Mouse (Mus musculus) left cerebral cortex, postnatal 25 days (tissue): ENCODE data around the gene Ncf2. TPM values are rescaled to one million over a fixed set of nuclear protein-coding genes. Genes with fewer than 3 reads are reported as not detected.

Experiments
- DNase-seq, 2 experiments: peaks; one replicate each; pipeline ENCODE4 v3.0.0; 2022; ENCODE audit warnings: low spot score in 2 of 2, mixed read lengths in 1 of 2
- intact Hi-C: fragments of 180-260 bp; cut with DNase I; formaldehyde crosslinking; loops from one replicate; pipeline ENCODE4 v1.15.1; 2025
- total RNA-seq, 2 experiments: library from RNA; stranded (reverse); gene quantifications; 2 replicates each; pipeline ENCODE4 v1.2.3; 2021

Gene Ncf2
- total RNA-seq, 2 experiments from 2014 or later: 4.1 to 4.7 TPM

GRCm38 (mm10) chr1:152793495-152794130 is 6.4 kb upstream of the Ncf2 start:
- intact Hi-C loops: loop anchor here (5.0 kb wide), 2 partner anchors 44 to 109 kb away; partner anchors contain the start of gene Smg7
- no peak for DNase-seq

DNA sequence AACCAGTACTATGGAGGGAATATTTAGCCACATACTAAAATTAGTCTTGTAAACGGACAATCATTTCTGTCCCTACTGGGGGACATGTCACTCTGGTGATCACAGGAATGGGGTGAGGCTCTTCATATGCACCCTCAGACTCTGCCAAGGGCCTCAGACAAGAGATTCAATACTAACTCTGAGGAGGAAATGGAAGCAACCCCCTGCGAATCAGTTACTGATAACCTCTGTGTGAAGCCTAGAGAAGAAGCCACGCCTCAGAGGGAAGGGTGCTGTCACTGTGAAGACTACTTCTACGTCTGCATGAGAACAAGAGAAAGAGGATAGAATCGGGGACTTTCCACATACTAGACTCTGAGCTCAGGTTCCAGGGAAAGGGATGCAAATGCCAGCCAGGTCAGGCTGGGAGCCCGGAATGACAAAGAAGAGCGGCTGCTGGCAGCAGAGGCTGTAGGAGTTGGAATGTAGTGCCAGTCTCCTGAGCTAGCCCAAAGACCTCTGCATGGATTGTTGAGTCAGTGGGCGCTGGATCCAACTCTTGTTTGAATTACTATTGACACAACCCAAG is 4.2 kb upstream of the Ncf2 start:
- intact Hi-C loops: no loop called here
- no peak for DNase-seq

- no peak for DNase-seq
- intact Hi-C loops: no loop called here
Measured at GRCm38 (mm10) chr1:152796683-152797263, 3.2 kb upstream of the Ncf2 start.

DNA sequence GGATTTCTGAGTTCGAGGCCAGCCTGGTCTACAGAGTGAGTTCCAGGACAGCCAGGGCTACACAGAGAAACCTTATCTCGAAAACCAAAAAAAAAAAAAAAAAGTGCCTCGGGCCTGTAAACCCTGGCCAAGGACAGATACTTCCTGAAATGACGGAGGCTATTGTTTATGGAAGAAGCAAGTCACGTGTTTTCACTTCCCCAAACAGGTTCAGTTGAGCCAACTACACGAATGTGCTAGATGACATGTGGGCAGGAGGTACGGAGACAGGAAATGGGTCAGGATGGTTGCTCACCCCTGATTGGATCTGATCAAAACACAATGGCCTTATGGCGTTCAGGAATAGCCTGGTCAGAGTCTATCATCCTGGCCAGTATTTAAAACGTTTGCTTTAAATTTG is 1.9 kb upstream of the Ncf2 start:
- intact Hi-C loops: no loop called here
- no peak for DNase-seq

GRCm38 (mm10) chr1:152800633-152801176 is 711 bp downstream of the Ncf2 start:
- DNase-seq: no peak
- intact Hi-C loops: no loop called here

DNA sequence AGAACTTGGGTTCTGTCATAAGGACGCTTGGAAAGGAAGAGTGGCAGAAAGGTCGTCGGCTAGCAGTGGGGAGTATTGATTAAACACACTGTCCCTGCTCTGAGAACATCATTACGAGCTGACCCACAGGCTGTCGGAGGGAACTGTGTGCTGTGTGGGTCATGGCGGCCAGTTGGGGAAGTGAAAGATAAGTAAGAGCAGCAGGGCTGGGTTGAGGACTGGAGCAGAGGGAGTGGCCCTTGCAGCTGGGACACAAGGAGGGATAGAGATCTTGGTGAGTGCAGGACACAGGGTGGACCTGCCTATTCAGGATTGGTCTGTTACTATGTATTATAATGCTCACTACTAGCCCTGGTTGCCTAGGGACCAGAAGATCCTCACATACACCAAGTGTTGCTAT is 4.9 kb downstream of the Ncf2 start:
- intact Hi-C loops: no loop called here
- no peak for DNase-seq

DNA sequence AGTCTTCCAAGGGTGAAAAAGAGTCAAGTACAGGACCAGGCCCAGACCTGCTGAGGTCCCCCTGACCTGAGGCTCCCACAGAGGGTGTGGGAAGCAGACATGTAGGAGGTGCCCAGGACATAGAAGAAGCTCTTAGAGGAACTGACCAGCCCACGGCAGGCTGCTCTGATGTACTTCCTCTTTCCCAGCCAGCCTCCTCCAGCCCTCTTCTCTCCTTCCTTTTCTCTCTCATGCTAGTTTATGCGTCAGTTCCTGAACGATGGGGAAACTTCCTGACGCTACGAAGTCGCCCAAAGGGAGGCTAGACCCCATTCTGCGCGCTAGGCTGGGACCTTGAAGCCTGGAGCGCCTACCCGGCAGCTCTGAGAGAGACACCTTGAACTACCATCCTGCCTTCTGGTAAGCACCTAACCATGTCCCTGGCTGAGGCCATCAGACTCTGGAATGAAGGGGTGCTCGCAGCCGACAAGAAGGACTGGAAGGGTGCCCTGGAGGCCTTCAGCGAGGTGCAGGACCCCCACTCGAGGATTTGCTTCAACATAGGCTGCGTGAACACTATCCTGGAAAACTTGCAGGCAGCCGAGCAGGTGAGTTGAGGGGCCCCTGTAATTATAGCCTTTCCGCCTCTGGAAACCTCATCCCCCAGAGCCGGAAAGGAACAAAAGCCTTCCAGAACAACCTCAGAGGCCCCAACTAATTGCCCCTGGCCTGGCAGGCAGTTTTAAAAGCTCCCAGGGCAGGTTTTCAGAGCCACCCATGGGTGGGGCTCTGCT is 7.8 kb downstream of the Ncf2 start:
- intact Hi-C loops: no loop called here
- no peak for DNase-seq

- DNase-seq: no peak
- intact Hi-C loops: no loop called here
Measured at GRCm38 (mm10) chr1:152808392-152808680, 8.3 kb downstream of the Ncf2 start.

GRCm38 (mm10) chr1:152809541-152810252 is 9.7 kb downstream of the Ncf2 start:
- intact Hi-C loops: no loop called here
- no peak for DNase-seq

DNA sequence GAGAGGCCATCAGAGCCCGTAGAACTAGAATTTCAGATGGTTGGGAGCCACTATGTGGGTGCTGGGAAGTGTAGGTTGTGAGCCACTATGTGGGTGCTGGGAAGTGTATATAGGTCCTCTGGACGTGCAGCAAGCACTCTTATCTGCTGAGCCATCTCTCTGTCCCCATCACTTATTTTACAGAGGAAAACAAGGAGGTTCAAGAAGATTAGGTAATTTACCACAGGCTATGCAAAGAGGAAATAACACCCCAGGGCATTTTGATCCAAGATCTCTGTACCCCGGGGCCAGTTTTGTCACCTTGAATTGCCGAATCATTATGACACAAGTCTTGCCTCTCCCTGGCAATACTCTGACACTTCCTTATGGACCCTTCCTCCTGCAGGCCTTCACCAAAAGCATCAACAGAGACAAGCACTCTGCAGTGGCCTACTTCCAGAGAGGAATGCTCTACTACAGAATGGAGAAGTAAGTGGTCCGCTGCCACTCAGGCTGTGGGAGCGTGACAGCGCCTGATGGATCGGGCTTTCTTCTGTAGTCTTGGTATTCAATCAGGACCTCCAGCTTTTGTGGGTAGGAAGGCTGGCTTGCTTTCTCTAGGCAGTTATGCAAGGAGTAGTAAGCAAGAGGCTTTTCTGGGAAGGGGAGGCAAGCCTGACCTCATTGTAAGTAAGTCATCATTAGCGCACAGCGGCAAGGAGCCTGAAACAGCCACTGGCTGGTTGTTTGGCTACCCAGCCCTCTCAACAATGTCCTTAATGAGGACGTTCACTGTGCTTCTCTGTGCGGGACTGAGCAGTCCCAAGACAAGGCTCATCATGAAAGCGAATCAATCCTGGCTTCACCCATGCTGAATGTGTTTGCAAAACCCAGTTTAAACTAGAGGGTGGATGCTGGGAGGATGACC is 10.8 kb downstream of the Ncf2 start:
- DNase-seq: no peak
- intact Hi-C loops: no loop called here

- intact Hi-C loops: no loop called here
- DNase-seq: no peak
Measured at GRCm38 (mm10) chr1:152815265-152815701, 15.3 kb downstream of the Ncf2 start.

GRCm38 (mm10) chr1:152817027-152817769 is 17.2 kb downstream of the Ncf2 start:
- intact Hi-C loops: no loop called here
- peak in 1 of 2 experiments; percentile 53 for DNase-seq

GRCm38 (mm10) chr1:152817794-152818193 is 17.8 kb downstream of the Ncf2 start:
- intact Hi-C loops: no loop called here
- peak in 1 of 2 experiments; percentile 47 for DNase-seq

- peak in 1 of 2 experiments; percentile 63 for DNase-seq
- intact Hi-C loops: no loop called here
Measured at GRCm38 (mm10) chr1:152819558-152819957, 19.6 kb downstream of the Ncf2 start.

GRCm38 (mm10) chr1:152820911-152821695 is 21.1 kb downstream of the Ncf2 start:
- intact Hi-C loops: no loop called here
- no peak for DNase-seq

DNA sequence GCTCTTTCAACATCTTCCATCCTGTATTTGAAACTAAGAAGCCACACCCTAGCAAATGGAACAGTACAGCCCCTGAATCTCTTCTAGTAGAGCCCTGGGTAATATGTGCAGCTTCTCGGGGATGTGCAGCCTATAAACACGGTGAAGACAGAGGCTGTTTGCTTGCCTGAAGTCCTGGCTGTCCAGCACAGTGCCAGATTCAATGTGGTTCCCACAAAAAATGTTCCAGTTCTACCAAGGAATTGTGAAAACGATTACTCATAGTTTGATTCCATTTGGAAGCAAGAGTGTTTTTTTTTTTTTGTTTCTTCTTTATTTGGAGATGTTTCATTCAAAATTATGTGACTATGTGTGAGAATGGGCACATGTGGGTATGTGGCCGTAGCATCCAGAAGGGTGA is 21.8 kb downstream of the Ncf2 start:
- intact Hi-C loops: no loop called here
- peak in 1 of 2 experiments; percentile 67 for DNase-seq

DNA sequence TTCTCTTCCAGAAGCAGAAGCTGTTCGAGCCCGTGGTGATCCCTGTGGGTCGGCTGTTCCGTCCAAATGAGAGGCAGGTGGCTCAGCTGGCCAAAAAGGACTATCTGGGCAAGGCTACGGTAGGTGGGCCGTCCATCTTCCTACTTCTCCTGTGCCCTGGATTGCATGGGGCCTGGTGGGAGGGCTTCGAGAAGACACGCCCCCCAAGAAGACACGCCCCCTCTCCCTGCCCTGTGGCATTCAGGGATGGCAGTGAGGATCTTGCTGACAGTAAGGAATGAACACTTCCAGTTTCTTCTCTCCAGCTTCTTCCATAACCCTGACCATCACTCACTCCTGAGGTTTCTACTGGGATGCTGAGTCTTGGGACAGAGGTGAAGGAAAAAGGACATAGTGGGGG is 24.2 kb downstream of the Ncf2 start:
- intact Hi-C loops: no loop called here
- DNase-seq: no peak
